Mouse (Mus musculus) telencephalon, adult 2 months (tissue): ENCODE results near the gene Gadd45gip1.
"Not testable (repeated sequence)": the region's sequence is repeated elsewhere in the genome, so short reads cannot be mapped to it uniquely, and the experiment has no call there.

Source experiments
- DNase-seq: peaks from one replicate; pipeline ENCODE4 v3.0.0-alpha.2; 2011; ENCODE audit warnings: low read depth, low spot score

Gene Gadd45gip1

GRCm38 (mm10) chr8:84797256-84797797 lies 34.0 kb upstream of the Gadd45gip1 start:
- no peak for DNase-seq

GRCm38 (mm10) chr8:84797971-84798370 lies 33.4 kb upstream of the Gadd45gip1 start:
- DNase-seq, result no peak

- no peak for DNase-seq
Measured at GRCm38 (mm10) chr8:84798446-84799135, 32.7 kb upstream of the Gadd45gip1 start.

- DNase-seq, result no peak
Measured at GRCm38 (mm10) chr8:84799136-84799931, 32.0 kb upstream of the Gadd45gip1 start.

DNA sequence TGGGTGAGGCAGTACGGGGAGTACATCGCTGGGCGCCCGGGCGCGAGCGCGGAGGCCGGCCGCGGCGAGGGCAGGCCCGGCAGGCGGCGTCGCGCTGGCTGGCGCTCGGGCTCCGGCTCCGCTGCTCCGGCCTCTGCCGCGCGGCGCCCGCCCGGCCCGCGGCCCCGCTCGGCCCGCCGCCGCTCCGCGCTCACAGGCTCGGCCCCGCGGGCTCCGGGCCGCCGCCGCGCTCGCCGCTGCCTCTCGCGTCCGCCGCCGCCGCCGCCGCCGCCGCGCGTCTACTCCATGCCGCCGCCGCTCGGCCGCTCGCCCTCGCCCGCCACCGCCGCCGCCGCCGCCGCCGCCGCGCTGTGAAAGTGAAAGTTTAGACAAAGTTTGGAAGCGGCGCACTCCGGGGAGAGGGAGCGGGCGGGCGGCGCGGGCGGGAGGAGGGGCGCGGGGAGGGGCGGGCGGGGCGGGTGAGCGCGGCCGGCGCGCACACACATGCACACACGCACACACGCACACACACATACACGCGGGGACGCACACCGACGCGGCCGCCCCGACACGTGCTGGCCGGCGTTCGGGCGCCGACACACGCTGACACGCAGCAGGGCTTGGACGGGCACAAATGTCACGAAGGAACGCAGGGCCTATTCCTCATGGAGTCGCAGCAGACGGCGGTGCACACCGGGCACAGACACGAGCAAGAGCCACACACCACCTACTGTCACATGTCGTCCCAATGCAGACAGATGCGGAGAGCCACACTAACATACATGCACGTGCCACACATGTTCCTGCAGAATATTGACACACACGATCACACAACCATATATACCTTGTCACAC lies 31.1 kb upstream of the Gadd45gip1 start, which contains the start of gene Nfix:
Nfix (minus strand) TSS at position 346 of the 833 bp plus-strand sequence.
- DNase-seq, result no peak

GRCm38 (mm10) chr8:84806031-84806430 lies 25.3 kb upstream of the Gadd45gip1 start:
- DNase-seq, result no peak

- DNase-seq, result no peak
Measured at GRCm38 (mm10) chr8:84809109-84809940, 22.0 kb upstream of the Gadd45gip1 start.

DNA sequence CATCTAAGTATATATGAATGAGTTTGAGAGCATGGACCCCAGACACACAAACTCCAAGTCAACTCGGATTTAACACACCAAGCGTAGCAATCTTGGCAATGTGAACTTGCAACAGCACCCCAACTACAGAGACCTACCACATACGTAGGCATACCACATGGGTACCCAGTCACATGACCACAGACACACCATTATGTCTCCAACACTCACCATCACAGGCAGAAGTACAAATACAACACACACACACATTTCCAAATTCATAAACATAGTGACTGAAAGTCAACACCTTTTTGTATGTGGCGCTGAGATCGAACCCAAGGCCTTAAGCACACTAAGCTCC lies 21.4 kb upstream of the Gadd45gip1 start:
- DNase-seq, result no peak

GRCm38 (mm10) chr8:84810896-84811295 lies 20.4 kb upstream of the Gadd45gip1 start:
- DNase-seq, result no peak

GRCm38 (mm10) chr8:84811303-84811702 lies 20.0 kb upstream of the Gadd45gip1 start:
- DNase-seq, result no peak

- DNase-seq, result no peak
Measured at GRCm38 (mm10) chr8:84813059-84813458, 18.3 kb upstream of the Gadd45gip1 start.

DNA sequence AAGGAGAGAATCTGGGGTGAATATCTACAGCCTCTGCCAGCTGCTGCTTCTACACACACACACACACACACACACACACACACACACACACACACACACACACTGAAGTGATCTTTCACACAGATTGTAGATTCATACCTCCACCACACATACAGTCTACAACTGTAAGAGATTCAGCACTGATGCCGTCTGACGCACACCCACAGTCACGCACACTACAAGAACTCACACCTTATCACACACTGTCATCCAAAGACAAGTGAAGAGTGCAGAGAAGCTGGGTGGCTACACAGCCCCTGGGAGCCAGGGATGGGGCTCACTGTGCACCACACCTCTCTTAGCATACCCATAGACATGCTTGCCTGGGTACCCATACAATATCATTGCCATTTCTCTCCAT lies 17.5 kb upstream of the Gadd45gip1 start:
- DNase-seq, result no peak

DNA sequence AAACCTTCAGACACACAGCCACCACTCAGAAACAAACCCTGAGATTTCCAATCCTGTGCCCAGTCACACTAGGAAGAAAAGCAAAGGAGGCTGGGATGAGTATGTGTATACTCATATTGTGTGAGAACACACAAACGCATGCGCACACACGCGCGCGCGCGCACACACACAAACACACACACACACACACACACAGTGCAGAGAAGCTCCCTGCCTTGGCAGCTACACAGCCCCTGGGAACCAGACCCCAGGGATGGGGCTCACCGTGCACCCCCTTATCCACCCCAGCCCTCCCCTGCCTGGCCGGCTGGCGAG lies 17.1 kb upstream of the Gadd45gip1 start:
- no peak for DNase-seq

DNA sequence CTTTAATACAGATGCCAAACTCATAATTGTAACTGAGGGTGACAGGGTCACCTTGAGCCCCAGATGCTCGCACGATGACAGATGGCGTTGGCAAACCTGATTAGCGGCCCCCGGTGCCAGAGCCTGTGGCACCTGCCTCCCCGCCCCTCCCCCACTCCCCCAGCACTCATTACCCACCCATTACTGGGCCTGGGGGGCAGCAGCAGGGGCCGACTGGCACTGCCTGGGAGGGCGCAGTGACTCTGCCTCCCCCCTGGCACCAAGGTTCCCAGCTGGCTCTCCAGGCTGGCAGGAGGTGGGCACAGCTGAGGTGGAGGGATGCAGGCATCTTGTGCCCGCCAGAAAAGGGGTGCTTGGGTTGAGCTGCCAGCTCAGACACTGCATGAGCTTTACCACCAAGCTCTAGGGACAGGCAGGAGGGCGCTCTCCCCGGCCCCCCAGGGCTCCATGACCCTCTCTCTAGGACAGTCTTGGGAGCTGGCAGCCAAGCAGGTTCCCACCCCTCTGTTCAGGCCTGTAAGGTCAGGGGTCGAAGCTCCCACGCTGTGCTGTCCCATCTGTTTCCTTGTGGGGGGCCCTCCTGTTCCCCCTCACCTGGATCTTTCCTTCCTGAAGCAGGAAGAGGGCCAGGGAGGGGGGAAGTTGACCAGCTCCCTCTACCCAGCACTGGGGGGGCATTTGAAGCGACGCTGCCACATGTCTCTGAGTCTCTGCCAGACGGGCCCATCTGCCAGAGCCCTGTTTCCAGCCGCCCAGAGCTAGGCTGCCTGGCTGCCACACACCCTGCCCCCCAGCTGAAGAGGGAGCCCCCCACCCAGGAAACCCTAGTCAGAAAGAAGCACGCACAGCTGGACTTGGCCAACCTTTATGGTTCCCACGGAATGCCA lies 16.5 kb upstream of the Gadd45gip1 start:
- no peak for DNase-seq

GRCm38 (mm10) chr8:84815547-84815946 lies 15.8 kb upstream of the Gadd45gip1 start:
- DNase-seq, result no peak

- DNase-seq, result no peak
Measured at GRCm38 (mm10) chr8:84816117-84816516, 15.2 kb upstream of the Gadd45gip1 start.

DNA sequence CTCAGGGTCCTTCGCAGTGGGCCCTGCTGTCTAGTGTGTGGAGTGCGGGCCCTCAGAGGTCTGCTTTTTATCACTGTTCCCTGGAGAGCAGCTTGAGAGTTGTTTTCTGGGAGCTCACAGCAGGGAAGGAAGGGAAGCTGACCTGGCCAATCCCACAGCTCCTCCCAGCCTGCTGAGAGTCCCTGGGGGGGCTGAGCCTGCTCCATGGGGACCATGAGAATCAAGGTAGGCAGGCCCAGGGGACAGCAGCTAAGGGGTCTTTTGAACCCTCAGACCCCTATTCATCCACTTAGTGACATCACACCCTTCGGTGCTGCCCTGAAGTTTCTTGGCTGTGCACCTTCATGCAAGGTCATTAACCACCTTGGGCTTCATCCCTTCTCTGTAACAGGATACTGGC lies 8.6 kb upstream of the Gadd45gip1 start, which contains the start of gene Dand5:
Dand5 (minus strand) TSS at position 101 of the 400 bp plus-strand sequence.
- DNase-seq, result no peak

- no peak for DNase-seq
Measured at GRCm38 (mm10) chr8:84823653-84824052, 7.7 kb upstream of the Gadd45gip1 start.

DNA sequence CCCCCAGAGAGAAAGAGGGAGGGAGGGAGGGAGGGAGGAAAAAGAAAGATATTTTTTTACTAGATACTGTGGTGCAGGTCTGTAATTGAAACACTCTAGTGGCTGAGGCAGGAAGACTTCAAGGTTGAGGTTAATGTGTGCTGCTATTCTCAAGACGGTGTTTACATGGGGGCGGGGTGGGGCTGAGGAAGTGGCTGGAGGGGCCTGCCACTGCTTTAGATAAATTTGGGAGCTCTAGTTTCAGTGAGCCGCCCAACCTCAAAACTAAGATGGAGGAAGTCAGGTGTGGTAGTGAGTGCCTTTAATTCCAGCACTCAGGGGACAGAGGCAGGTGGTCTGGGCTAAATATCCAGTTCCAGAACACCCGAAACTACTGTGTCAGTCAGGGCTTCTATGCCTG lies 5.7 kb upstream of the Gadd45gip1 start:
- DNase-seq, result no peak

DNA sequence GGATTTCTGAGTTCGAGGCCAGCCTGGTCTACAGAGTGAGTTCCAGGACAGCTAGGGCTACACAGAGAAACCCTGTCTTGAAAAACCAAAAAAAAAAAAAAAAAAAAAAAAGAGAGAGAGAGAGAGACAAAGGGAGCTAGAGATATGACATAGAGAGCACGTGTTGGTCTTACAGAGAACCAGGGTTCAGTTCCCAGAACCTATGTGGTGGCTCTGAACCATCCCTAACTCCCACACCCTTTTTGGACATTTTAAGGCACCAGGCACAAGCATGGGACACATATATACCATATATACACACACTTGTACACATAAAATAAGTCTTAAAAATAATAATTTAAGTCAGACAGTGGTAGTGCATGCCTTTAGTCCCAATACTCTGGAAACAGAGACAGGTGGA lies 4.8 kb upstream of the Gadd45gip1 start:
- not testable (repeated sequence) for DNase-seq
